Mouse (Mus musculus) CH12.LX (cell line): ENCODE data around the gene Tceal5.

Source experiments
- ETS1 ChIP-seq: conservative IDR thresholded peaks from 2 replicates; pipeline ENCODE4 v1.6.1; 2012; ENCODE audit warnings: low read depth, mild to moderate bottlenecking, inconsistent platforms, low read length, improper control_type of control experiment, moderate library complexity
- HCFC1 ChIP-seq: IDR thresholded peaks from 2 replicates; pipeline ENCODE4 v1.6.1; 2012; ENCODE audit warnings: low read depth, mild to moderate bottlenecking, inconsistent platforms, low read length, improper control_type of control experiment
- POLR2A ChIP-seq: IDR thresholded peaks from 2 replicates; pipeline ENCODE4 v1.6.1; 2011; ENCODE audit warnings: low read depth, mild to moderate bottlenecking, improper control_type of control experiment, low read length
- ZMIZ1 ChIP-seq: IDR thresholded peaks from 2 replicates; pipeline ENCODE4 v1.6.1; 2012; ENCODE audit warnings: low read depth, mild to moderate bottlenecking, inconsistent platforms, low read length, improper control_type of control experiment
- ZNF384 ChIP-seq: IDR thresholded peaks from 2 replicates; pipeline ENCODE4 v1.6.1; 2012; ENCODE audit warnings: low read depth, low read length, improper control_type of control experiment, inconsistent platforms

- TF ChIP-seq HCFC1 (no peak), ETS1 (no peak), POLR2A (no peak), ZNF384 (no peak), ZMIZ1 (no peak)
Observed at GRCm38 (mm10) chrX:136172786-136173185, 30.9 kb downstream of the Tceal5 start.
